Mouse (Mus musculus) liver, adult 2 months (tissue): ENCODE results near the gene Mafg.

ENCODE experiments used
- CTCF ChIP-seq: fragments of 200-500 bp; IDR thresholded peaks from 2 replicates; pipeline ENCODE4 v1.5.1; 2011; ENCODE audit warnings: low read depth, low read length, control low read depth
- POLR2A ChIP-seq: fragments of 200-500 bp; IDR thresholded peaks from 2 replicates; pipeline ENCODE4 v1.6.1; 2011; ENCODE audit warnings: low read length, control low read depth; ENCODE audit not compliant: insufficient read depth; ENCODE audit errors: extremely low read depth

GRCm38 (mm10) chr11:120642939-120643600 is 9.7 kb upstream of the Mafg start:
- TF ChIP-seq CTCF = no peak
- no peak for TF ChIP-seq POLR2A
